Mouse (Mus musculus): ENCODE results near the gene Fbxw11.

DNA sequence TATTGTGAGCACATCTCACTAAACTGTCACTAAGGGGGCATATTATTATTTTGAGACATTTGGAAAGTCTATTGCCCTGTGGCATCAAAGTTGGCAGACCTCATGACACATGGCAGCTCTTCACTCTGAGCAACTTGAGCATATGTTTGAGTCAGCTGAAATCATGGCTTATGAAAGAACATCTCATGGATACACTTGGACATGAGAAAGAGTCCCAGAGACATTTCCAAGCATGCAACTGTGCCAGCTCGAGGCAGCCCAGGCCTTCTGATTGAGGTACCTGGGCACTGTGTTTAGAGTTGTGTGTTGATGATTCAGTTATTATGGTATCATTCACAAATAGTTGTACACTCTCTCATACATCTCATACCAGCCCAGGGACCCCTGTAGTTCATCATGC is 47.0 kb downstream of the Fbxw11 start:
- TF ChIP-seq POLR2A (IDR thresholded peaks at IDR 0.05; ENCODE audit: borderline replicate concordance, insufficient read depth, low read length) (no peak), CTCF (IDR thresholded peaks at IDR 0.05; ENCODE audit: borderline replicate concordance, insufficient read depth, low read depth, low read length) (no peak)

All from cerebellum, adult 2 months (tissue).